Mouse (Mus musculus): ENCODE results near the gene Bend3.

GRCm38 (mm10) chr10:43549411-43549810, 70.8 kb downstream of the Bend3 start:
- TF ChIP-seq POLR2A (IDR thresholded peaks at IDR 0.05; ENCODE audit: extremely low read depth, insufficient read depth, low read length): no peak
- no peak for TF ChIP-seq CTCF (IDR thresholded peaks at IDR 0.05; ENCODE audit: extremely low read depth, insufficient read depth, low read length)

Data from cortical plate, adult 2 months (tissue).